Mouse (Mus musculus): Measurements from ENCODE around the gene Cfap45. TPM values are rescaled to one million over a fixed set of nuclear protein-coding genes. Genes with fewer than 3 reads are reported as not detected.

Gene Cfap45
- polyA plus RNA-seq, 1 experiment from 2014 or later, result 4.2 TPM

GRCm38 (mm10) chr1:172540283-172540820 is 19.8 kb downstream of the Cfap45 start:
- Histone ChIP-seq H3K27me3 (ENCODE audit: insufficient read depth, low read length) (no peaks in the 10 kb centered on the region), H3K9ac (no peak overlapping the region), H3K9me3 (ENCODE audit: low read depth, low read length) (no peaks in the 10 kb centered on the region), H3K4me1 (ENCODE audit: insufficient read depth) (no peaks in the 10 kb centered on the region), H3K4me3 (ENCODE audit: low read depth, low read length) (no peak overlapping the region), H3K36me3 (ENCODE audit: insufficient read depth) (no peaks in the 10 kb centered on the region), H3K27ac (ENCODE audit: low read depth) (no peak overlapping the region), H3K4me2 (no peak overlapping the region)
- 54% methylated on average over 11 of the region's 11 CpGs for WGBS
- no peak for ATAC-seq (ENCODE audit: insufficient read depth)
- DNase-seq, result no peak
- TF ChIP-seq CTCF (IDR thresholded peaks at IDR 0.05; ENCODE audit: low read depth), result no peak

DNA sequence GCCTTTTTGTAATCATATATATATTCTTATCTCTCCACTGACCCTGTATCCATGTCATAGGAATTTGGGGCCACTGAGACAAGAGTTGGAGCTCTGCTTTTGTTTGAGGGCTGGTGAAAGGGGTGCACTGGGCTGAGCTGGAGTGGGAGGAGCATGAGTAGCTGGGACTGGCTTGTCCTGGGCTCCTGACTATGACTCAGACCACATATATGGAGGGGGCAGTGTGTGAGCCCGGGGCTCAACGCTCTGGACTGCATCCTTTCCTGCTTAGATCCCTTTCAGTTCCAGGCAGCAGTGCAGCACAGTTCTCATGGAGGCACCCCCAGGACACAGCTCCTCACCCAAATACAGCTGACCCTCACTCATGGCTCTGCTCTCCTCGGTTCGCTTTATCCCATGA is 25.5 kb downstream of the Cfap45 start:
- Histone ChIP-seq H3K4me2 (no peak overlapping the region), H3K9me3 (ENCODE audit: low read depth, low read length) (no peaks in the 10 kb centered on the region), H3K9ac (no peak overlapping the region), H3K27ac (ENCODE audit: low read depth) (no peak overlapping the region), H3K36me3 (ENCODE audit: insufficient read depth) (no peaks in the 10 kb centered on the region), H3K4me3 (ENCODE audit: low read depth, low read length) (no peak overlapping the region), H3K4me1 (ENCODE audit: insufficient read depth) (peaks cover 5% of the 10 kb centered on the region; the same call in 1 of the 2 replicates), H3K27me3 (ENCODE audit: insufficient read depth, low read length) (0 out of 2 replicates have a peak, but pooled peaks cover 3% of the 10 kb centered on the region)
- no peak for TF ChIP-seq CTCF (IDR thresholded peaks at IDR 0.05; ENCODE audit: low read depth)
- DNase-seq, result no peak
- no peak for ATAC-seq (ENCODE audit: insufficient read depth)
- WGBS, result 73% methylated on average over 4 of the region's 4 CpGs

GRCm38 (mm10) chr1:172548501-172548900 is 27.9 kb downstream of the Cfap45 start:
- H3K4me3 ChIP-seq (ENCODE audit: low read depth, low read length), result no peak overlapping the region
- H3K9me3 ChIP-seq (ENCODE audit: low read depth, low read length), result no peaks in the 10 kb centered on the region
- WGBS, result 39% methylated on average over 7 of the region's 7 CpGs
- DNase-seq, result no peak
- TF ChIP-seq CTCF (IDR thresholded peaks at IDR 0.05; ENCODE audit: low read depth), result no peak
- no peak for ATAC-seq (ENCODE audit: insufficient read depth)
- H3K4me2 ChIP-seq, result no peak overlapping the region
- H3K27me3 ChIP-seq (ENCODE audit: insufficient read depth, low read length), result 0 out of 2 replicates have a peak, but pooled peaks cover 3% of the 10 kb centered on the region
- no peak overlapping the region for H3K9ac ChIP-seq
- peaks cover 7% of the 10 kb centered on the region; the same call in 1 of the 2 replicates for H3K4me1 ChIP-seq (ENCODE audit: insufficient read depth)
- no peak overlapping the region for H3K27ac ChIP-seq (ENCODE audit: low read depth)
- no peaks in the 10 kb centered on the region for H3K36me3 ChIP-seq (ENCODE audit: insufficient read depth)

DNA sequence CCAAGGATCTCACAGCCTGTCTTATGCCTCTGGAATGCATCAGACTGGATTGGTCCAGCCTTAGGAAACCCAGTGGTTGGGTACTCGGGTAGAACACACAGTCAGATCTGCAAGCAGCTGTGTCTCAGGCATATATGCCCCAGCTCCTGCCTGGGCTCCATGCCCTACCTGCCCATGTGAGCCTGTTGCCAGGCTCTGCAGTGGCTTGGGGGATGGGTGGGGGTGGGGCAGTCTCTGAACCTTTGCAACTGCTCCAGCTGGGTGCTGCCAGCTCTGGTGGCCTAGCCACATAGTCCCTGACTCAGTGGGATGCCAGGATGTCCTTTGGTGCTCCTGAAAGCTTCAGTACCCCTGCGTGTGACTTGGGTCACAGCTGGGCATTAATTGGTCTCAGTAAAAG is 28.7 kb downstream of the Cfap45 start:
- DNase-seq, result no peak
- H3K9ac ChIP-seq, result no peak overlapping the region

DNA sequence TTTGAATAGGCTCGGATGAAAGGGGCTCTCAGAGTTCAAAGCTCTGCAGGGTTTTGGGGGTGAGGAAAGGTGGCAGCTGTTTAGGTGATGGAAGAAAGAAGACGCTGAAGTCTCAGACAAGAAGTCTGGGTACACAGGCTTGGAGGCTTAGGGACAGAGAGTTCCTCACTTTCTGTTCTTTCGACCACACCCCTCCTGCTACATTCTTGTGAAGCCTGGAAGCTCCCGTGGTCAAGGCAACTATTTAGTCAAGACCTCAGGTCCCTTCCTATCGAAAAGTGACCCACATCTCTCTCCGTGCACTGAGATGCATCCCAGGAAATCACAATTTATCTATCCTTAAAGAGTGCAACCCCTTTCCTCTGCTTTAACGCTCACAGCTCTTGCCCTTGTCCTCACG is 29.1 kb downstream of the Cfap45 start:
- peaks cover 7% of the 10 kb centered on the region; the same call in 1 of the 2 replicates for H3K4me1 ChIP-seq (ENCODE audit: insufficient read depth)
- H3K9me3 ChIP-seq (ENCODE audit: low read depth, low read length), result no peaks in the 10 kb centered on the region
- H3K36me3 ChIP-seq (ENCODE audit: insufficient read depth), result no peaks in the 10 kb centered on the region
- 0 out of 2 replicates have a peak, but pooled peaks cover 3% of the 10 kb centered on the region for H3K27me3 ChIP-seq (ENCODE audit: insufficient read depth, low read length)
- ATAC-seq (ENCODE audit: insufficient read depth) (no peak), DNase-seq (no peak)
- 6% methylated on average over 8 of the region's 8 CpGs for WGBS
- no peak for TF ChIP-seq CTCF (IDR thresholded peaks at IDR 0.05; ENCODE audit: low read depth)
- H3K4me3 ChIP-seq (ENCODE audit: low read depth, low read length), result peak overlapping the region; percentile 34
- H3K27ac ChIP-seq (ENCODE audit: low read depth), result no peak overlapping the region
- peak overlapping the region; percentile 38 for H3K9ac ChIP-seq
- peak overlapping the region; percentile 65 for H3K4me2 ChIP-seq

More for the DNA sequence above, 28.7 kb downstream of the Cfap45 start:
- H3K36me3 ChIP-seq (ENCODE audit: insufficient read depth), result no peaks in the 10 kb centered on the region
- H3K4me2 ChIP-seq, result peak overlapping the region; percentile 65
- ATAC-seq (ENCODE audit: insufficient read depth), result no peak
- 0 out of 2 replicates have a peak, but pooled peaks cover 3% of the 10 kb centered on the region for H3K27me3 ChIP-seq (ENCODE audit: insufficient read depth, low read length)
- H3K4me1 ChIP-seq (ENCODE audit: insufficient read depth), result peaks cover 7% of the 10 kb centered on the region; the same call in 1 of the 2 replicates
- H3K9me3 ChIP-seq (ENCODE audit: low read depth, low read length), result no peaks in the 10 kb centered on the region
- no peak overlapping the region for H3K27ac ChIP-seq (ENCODE audit: low read depth)
- 0 out of 2 replicates have a peak overlapping the region, but pooled peaks have one; percentile 34 for H3K4me3 ChIP-seq (ENCODE audit: low read depth, low read length)
- 15% methylated on average over 2 of the region's 2 CpGs for whole genome bisulfite sequencing
- no peak for TF ChIP-seq CTCF (IDR thresholded peaks at IDR 0.05; ENCODE audit: low read depth)

GRCm38 (mm10) chr1:172550551-172550951 is 29.9 kb downstream of the Cfap45 start:
- 2% methylated on average over 8 of the region's 8 CpGs for WGBS
- H3K36me3 ChIP-seq (ENCODE audit: insufficient read depth), result no peaks in the 10 kb centered on the region
- peaks cover 7% of the 10 kb centered on the region; the same call in 1 of the 2 replicates for H3K4me1 ChIP-seq (ENCODE audit: insufficient read depth)
- peak; percentile 87 for ATAC-seq (ENCODE audit: insufficient read depth)
- no peak overlapping the region; the same call in 1 of the 2 replicates for H3K27ac ChIP-seq (ENCODE audit: low read depth)
- peak overlapping the region; percentile 65 for H3K4me2 ChIP-seq
- H3K9ac ChIP-seq, result peak overlapping the region; percentile 38
- H3K9me3 ChIP-seq (ENCODE audit: low read depth, low read length), result no peaks in the 10 kb centered on the region
- H3K4me3 ChIP-seq (ENCODE audit: low read depth, low read length), result peak overlapping the region; percentile 34
- peak; percentile 73 for DNase-seq
- TF ChIP-seq CTCF (IDR thresholded peaks at IDR 0.05; ENCODE audit: low read depth), result no peak
- 0 out of 2 replicates have a peak, but pooled peaks cover 3% of the 10 kb centered on the region for H3K27me3 ChIP-seq (ENCODE audit: insufficient read depth, low read length)

DNA sequence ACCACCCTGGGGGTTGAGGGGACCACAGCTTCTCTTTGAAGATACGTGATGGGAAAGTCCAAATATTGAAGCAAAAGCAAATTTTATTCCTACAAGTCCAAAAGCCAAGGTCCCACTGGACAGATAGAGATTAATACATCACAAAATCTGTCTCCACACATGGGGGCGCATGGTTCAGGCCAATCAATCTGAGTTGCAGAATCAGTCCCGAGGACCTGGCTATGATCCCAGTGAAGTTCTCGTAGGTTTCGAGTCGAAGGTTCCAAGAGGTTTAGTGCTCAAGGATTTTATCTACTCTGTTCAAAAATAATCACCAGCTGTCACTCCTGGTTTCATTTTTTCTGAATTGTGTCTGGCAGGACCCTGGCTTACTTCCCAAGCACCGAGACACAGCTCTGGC is 30.4 kb downstream of the Cfap45 start:
- Histone ChIP-seq H3K27me3 (ENCODE audit: insufficient read depth, low read length) (0 out of 2 replicates have a peak, but pooled peaks cover 3% of the 10 kb centered on the region), H3K4me2 (peak overlapping the region; percentile 65), H3K27ac (ENCODE audit: low read depth) (no peak overlapping the region), H3K4me1 (ENCODE audit: insufficient read depth) (peaks cover 7% of the 10 kb centered on the region; the same call in 1 of the 2 replicates), H3K36me3 (ENCODE audit: insufficient read depth) (no peaks in the 10 kb centered on the region), H3K4me3 (ENCODE audit: low read depth, low read length) (peak overlapping the region; percentile 34; the same call in 1 of the 2 replicates), H3K9me3 (ENCODE audit: low read depth, low read length) (no peaks in the 10 kb centered on the region), H3K9ac (no peak overlapping the region; the same call in 1 of the 2 replicates)
- ATAC-seq (ENCODE audit: insufficient read depth), result no peak
- WGBS, result 25% methylated on average over 7 of the region's 7 CpGs
- DNase-seq, result peak; percentile 25
- TF ChIP-seq CTCF (IDR thresholded peaks at IDR 0.05; ENCODE audit: low read depth), result no peak
